Mouse (Mus musculus) layer of hippocampus, adult 11-12 months (tissue): ENCODE results near the gene Ston1.

Source experiments
- DNase-seq: peaks from one replicate; pipeline ENCODE4 v3.0.0; 2022; ENCODE audit warnings: low spot score

Ston1 gene

DNA sequence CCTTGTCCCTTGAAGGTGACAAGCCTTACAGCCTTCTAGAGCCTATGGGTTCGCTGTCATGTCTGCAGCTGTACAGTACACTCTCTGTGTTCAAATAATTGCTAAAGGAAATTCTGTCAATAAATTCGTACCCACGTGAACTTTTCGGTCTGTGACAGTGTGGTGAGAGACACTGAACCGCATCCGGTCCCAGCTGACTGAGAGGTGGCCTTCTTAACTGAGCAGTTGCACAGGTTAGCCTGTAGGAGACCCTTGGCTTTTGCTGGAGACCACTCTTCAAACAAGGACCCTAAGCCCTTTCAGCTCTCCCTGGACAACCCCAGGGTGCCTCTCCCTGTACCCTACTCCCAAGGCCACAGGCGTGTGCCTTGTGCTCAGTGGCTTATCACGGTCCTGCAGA is 9.3 kb upstream of the Ston1 start:
- no peak for DNase-seq

DNA sequence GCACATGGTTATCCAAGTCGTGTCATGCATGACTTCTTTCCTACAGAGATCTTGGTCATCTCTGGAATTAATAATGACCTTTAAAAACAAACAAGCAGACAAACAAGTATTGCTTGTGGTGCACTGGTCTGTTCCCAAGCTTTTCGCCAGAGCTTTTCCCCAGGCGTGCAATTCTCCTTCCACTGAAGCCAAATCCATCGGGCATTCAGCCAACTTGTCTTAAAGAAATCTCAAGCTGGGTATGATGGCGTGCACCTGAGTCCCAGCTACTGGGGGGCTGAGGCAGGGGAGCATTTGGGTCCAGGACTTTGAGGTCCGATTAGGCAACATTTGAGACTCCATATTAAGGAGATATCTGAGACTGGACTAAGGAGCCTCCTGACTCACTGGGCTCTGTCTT is 7.2 kb upstream of the Ston1 start:
- DNase-seq, result no peak

DNA sequence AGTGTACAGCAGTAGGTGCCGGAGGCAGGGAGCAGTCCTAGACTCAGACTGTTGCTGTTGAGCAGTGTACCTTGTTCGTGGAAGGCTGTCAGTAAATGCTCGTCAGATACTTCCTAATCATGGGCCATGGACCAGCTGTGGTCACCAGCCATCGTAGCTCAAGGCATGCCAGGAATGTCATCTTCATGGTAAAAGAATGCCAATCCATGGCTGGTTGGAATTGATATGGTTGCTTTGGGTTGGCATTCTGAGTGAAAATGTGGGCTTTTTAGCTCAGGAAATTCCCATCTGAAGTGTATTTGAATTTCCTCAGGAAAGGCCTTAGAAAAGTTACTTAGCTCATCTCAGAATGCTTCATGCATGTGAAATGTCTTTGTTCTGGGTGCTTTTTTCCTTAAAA is 2.4 kb upstream of the Ston1 start:
- DNase-seq, result no peak

DNA sequence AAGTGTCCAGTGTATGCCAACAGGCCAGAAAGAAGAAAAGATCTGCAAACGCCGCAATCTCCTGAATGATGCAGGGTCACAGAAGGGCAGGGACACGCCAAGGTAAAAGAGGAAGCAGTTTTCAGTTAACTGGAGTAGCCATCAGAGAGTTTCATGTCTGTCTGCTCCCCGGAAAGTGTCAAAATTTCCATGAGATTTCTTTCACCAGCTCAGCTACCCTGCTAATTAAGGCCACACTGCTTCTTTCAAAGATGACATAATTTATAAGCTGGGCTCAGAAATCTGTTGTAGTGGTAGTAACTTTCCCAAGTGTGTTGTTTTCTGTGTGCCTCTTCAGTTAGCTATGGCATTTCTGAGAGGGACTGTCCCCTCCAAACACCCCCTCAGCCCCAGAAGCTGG is 1.4 kb upstream of the Ston1 start:
- no peak for DNase-seq

DNA sequence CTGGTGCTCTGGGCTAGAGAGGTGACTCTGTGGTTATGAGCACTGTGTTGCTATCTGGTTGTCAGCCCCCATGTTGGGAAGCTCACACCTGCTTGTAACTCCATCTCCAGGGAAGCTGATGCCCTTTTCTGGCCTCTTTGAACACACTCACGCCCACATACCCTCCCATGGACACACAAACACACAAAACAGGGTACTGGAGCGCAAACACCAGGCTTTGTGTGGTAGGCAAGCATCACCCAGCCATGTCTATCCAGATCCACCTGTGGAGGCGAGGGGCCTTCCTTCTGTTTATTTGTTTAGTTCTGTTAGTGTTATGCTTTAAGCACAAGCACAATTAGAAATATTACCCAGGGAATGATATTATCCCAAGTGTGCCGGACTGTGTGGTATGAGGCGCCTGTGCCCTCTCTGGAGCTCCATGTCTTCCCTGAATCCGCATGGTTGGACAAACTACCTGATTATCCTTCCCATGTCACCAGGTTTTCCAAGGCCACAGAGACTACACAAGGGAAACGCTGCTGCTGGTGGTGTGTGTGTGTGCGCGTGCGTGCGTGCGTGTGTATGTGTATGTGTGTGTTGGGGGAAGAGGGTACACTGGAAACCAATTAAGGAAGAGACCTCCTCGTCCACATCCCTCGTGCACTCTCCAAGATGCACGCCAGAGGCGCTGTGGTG is 801 bp upstream of the Ston1 start:
- peak; percentile 80 for DNase-seq

DNA sequence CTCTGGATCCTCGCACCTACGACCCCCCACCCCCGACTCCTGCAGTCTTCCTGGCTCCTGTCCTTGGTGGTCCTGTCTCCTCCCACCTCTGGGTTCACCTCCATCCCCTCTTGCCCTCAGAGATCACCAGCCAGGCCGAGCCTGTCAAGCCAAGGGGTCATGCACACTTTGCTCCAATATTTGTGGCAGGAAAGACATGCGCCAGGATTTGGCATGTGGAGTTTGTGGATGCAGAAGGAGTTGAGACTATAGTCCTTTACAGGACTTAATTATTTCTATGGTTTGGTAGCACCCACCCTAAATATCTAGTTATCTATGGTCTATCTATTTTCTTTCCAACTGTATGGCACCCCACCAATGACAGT is 554 bp downstream of the Ston1 start:
- no peak for DNase-seq

DNA sequence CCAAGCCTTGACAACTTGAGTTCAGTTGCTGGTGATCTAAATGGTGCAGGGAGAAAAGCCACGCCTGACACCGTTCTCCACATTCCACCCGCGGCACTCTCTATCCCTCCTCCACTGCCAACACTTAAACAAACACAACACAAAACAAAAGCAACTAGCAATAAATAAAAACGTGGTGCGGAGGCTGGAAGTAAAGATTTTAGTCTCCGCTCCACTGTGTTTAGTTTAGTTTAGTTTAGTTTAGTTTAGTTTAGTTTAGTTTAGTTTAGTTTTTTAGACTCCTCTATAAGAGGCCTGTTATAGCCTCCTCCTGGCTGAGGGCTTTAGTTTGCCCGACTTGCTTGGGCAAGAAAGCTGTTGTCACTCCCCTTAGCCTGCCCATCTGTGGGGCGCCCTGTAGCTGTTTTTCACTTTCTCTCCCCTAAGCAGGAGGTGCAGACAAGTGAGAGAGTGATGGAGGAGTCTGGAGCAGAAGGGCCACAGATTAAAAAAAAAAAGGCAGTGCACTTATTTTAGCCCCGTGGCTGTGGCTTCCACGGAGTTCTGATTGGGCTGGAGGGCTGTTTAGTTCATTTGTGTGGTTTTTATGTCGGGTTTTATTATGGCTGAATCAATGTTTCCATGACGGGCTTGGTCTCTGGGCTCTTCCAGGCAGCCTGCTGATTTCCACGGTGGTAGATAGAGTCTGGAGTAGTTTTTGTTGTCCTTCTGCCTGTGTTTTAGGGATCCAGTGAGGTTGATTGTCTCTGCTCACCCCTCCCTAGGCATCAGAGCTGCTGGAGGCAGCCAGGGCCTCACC is 1.3 kb downstream of the Ston1 start:
- no peak for DNase-seq

DNA sequence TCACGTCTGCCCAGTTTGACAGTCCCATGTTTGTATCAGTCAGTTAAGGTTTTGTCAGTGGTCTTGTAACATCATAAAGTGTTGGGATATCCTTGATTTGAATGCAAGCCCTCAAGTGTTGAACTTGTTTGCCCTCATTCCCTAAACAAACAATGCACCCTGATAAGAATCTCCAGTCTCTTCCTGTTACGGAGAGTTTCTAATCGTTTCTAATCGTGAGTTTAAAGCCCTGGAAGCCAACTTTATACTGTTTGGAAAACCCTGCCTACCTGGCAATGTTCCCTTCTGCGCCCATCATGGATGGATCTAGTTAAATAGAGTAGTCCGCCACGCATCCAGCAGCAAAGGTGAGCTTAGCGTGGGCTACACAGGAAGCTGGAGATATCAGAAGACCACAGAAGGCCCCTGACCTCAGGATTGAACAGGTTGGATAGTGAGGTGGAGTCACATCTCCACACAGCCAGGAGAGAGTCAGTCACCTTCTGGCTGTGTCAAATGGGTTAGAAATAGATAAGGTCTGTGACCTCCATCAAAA is 3.1 kb downstream of the Ston1 start:
- DNase-seq, result no peak

DNA sequence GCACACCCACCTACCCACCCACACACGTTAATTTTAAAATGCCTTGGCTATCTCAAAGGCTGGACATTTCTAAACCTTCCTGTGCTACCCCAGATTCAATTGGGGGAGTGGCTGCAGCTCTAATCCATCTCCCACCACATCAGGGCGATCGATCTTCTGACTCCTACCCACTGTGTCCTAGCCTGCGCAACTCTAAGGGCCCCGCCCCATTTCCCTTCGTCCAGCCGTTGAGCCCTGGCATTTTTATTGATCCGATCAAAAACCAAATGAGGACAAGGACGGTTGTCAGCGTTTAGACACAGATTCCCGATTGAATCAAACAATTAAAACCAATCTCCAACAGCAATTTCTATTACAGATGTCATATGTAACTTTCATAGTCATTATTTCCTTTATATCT is 6.5 kb downstream of the Ston1 start:
- DNase-seq, result no peak

DNA sequence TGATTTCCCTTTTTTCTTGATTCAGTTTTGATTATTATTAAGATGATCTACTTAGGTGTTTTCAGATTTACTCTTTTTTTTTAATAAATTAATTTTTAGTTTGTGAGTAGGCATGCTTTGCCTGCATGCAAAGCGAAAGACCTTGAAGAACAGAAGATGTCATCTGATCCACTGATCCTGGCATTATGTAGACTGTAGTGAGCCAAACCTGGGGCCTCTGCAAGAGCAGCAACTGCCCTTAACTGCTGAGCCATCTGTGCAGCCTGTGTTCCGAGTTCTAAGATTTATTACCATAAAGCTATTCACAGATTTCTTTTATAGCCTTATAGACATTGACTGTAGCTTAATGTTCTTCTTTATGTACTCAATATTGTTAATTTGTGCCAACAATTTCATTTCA is 8.6 kb downstream of the Ston1 start:
- no peak for DNase-seq

DNA sequence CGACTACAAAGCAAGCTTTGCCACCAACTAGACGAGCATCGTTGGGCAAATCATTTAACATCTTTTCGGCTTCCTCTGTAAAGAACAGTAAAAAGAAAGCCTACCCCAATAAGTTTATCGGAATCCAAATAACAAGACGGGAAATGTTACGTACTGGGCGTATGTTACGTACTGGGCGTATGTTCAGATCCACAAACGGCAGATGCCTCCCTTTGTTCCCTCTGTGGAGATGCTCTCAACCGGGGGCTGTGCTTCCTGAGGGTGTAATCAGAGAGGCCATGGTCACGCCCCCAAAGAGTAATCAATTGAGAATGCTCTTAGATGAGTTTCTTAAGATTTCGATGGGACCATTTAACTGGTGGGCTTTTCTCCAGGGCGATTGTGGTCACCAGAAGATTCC is 11.9 kb downstream of the Ston1 start:
- DNase-seq, result no peak

DNA sequence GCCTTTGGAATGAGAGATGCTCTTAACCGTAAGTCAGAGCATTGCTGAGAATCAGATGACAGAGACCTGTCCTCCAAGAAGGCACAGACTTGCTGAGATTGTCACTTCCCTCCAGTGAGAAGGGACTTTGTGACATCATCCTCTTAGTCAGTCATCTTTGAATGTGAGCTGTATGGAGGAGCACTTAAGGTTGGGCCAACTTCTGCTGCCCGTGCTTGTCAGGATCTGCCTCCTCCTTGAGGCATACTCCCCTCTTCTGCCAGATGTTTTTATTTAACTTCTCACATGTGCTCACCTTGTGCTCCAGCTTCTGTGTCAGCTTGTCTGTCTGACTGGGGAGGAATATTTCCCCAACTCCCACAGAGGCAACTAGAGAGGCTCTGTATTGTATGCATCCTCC is 13.6 kb downstream of the Ston1 start:
- no peak for DNase-seq

DNA sequence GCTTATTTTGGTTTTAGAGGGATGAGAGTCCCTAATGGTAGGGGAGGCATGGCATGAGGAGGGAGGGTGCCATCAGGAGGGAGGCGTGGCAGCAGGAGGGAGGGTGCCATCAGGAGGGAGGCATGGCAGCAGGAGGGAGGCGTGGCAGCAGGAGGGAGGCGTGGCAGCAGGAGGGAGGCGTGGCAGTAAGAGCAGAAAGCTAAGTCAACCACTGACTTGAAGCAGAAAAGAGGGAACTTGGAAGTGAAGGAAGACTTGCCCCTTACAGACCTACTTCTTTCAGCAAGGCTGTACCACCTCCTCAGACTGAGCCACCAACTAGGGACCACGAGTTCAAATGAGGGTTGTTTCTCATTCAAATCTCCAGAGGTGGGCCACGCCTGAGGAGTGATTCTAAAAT is 15.7 kb downstream of the Ston1 start:
- DNase-seq, result no peak

DNA sequence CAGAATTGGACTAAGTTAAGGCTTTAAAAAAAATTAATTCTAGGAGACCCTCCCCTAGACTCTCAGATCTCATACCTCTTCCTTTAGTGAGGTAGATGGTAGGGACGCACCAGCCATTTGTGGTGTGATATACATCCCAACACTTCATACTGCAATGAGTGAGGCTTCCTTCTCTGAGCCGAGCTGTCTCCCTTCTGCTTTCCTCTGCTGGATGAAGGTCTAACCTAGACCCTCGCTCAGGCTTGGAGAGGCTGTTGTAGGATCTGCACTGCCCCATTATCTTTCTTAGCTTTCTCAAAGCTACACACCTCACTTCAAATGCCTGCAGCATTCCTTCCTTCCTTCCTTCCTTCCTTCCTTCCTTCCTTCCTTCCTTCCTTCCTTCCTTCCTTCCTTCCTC is 16.2 kb downstream of the Ston1 start:
- DNase-seq, result no peak

DNA sequence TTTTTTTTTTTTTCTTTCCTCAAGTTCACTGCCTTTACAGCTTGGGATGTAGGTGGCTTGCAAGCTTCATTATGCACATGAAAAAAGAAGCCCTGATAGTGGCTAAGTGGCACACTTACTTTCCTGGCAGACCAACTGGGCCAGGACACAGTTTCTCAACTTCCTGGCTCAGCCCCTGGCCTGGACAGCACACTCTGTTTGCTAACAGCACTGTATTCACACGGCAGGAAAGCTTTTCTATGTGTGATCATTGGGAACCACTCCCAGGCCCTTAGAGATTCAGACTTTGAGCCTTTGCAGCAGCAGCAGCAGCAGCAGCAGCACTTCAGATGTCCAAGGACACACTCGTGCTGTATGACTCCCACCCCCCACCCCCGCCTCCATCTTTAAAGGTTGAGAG is 16.8 kb downstream of the Ston1 start:
- no peak for DNase-seq

DNA sequence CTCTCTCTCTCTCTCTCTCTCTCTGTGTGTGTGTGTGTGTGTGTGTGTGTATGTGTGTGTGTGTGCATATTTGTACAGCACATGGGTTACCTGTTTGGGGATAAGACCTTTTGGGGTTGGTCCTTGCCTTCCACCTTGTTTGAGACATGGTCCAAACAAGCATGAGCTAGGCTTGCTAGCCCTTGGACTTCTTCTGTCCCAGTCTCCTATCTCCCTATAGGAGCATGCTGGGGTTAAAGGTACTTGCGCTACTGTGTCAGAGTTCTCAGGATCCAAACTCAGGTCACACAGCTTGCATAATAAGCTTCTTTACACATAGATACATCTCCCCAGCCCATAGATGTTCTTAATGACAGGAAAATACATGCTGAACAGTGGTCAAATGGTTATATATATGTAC is 17.2 kb downstream of the Ston1 start:
- DNase-seq, result no peak

DNA sequence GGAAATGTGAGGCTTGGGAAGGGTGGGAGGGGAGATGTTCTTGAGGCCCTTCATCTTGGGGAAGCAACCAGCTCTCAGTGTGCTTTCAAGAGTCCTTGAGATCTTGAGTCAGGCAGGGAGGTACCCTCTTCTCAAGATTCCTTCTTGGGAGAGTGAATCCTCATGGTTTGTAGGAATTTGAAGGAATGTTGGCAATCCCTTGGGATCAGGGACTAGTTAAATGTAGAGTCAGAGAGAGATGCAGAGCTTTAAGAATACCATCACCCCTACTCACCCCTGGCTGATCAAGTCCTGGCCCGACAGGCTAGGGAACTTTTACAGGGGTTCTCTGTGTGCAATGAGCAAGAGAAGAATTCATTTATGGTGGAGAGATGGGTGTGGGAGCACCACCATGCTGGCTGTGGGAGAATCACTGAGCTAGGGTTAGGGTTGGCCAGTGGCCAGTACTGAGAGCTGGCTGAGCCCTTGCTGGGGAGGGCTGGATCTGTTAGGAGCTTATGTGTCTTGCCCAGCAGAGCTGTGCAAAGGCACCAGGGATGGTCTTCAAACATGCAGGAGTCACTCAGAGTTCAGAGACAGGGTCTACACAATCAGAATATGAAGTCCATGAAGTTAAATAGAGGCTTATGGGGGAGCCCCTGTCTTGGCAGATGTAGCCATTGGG is 18.1 kb downstream of the Ston1 start:
- no peak for DNase-seq

DNA sequence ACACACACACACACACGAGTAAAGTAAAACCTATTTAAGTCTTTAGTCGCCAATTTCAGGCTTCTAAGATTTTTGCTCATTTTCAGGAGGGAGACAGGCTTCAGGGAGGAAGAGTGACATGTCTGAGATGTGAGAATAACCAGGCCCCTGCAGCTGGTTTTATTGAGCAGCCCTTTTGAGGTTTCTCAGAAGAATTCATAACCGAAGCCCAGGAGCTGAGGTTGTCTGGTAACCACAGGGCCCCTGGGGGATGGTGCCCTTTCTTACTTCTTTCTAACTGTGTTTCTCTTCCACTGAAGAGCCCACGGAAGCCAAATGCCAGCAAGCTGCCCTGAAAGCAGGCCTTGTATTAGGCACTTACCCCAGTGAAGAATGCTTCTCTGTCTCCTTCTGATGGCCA is 23.5 kb downstream of the Ston1 start:
- DNase-seq, result no peak

DNA sequence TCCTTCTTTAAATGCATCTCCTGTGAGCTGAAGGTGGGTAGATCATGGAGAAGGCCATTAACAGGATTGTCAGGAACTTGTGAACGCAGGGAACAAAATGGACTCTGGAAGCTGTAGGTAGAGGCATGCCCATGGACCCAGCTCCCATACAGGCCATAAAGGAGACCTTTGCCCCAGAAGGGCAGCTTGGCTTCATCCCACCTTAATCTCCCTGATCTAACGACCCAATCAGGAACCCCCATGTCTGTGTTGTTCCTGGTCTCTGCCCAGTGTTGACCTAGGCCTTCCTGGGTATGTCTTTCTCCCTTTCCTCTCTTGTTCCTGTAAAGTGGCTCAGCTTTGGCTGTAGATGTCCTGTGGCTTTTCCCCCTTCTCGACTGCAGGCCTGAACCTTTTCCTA is 23.9 kb downstream of the Ston1 start:
- no peak for DNase-seq

DNA sequence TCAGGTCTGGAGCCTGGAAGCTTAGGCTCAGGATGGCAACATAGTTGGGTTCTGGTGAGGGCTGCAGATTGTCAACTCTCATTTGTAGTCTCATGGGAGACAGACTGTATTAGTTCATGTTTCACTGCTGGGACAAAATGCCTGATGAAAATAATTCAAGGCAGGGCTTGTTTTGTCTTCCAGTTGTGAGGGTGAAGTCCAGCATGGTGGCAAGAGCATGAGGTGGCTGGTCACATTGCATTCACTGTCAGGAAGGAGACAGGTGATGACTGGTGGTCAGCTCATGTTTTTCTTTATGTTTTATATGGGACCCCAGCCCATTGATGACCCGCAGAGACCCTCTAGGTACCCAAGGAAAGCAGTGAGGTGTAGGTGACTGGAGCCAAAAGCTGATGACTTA is 25.2 kb downstream of the Ston1 start:
- DNase-seq, result no peak

DNA sequence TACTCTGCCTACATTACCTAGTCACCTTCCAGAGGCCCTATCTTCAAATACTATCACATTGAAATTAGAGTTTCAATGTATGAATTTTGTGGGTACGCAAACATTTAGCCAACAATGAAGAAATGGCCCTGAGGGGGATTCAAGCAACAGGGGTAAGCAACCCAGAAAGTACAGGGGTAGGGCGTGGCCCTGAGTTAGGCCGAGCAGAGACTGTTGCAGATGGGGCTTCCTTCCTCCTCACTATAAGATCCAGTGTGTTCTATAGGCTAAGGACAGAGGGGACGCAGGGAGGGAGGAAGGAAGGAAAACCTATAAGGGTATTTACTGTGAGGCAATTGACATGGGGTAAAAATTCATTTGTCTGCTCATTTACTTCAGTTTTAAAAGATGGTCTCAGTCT is 26.9 kb downstream of the Ston1 start:
- DNase-seq, result no peak

DNA sequence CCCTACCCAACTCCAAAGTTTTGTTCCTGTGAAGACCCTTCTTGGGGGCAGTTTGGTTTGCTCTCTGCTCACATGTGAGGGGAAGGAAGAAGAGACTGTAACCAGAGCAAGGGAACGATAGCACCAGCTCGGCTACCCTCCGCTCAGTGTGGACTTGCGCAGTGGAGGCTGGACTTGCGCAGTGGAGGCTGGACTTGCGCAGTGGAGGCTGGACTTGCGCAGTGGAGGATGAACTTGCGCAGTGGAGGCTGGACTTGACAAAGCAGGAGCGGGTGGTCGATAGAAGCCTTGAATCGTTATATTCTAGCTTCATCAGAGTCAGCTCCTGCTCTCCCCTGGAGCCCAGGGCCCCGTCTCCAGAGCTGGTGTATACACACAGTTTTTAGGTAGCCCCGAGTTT is 27.9 kb downstream of the Ston1 start:
- no peak for DNase-seq

DNA sequence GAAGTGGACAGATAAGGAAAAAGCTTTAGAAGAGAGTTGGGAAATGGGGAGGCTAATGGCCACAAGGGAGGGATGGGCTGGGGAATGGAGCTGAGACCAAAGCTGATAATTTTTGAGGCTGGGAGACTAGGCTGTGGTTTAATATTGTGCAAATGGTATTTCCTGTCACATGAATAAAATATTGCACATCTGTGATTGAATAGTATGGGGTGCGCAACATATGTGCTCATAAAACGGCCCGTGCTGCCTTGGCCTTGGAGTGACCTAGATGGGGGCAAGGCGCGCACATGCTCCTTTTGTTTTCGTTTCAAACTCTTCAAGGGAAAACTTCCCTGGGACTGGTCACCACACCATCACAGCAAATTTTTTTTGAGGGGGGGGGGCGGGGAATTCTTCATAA is 28.4 kb downstream of the Ston1 start:
- no peak for DNase-seq
